In the genomic region with DNA sequence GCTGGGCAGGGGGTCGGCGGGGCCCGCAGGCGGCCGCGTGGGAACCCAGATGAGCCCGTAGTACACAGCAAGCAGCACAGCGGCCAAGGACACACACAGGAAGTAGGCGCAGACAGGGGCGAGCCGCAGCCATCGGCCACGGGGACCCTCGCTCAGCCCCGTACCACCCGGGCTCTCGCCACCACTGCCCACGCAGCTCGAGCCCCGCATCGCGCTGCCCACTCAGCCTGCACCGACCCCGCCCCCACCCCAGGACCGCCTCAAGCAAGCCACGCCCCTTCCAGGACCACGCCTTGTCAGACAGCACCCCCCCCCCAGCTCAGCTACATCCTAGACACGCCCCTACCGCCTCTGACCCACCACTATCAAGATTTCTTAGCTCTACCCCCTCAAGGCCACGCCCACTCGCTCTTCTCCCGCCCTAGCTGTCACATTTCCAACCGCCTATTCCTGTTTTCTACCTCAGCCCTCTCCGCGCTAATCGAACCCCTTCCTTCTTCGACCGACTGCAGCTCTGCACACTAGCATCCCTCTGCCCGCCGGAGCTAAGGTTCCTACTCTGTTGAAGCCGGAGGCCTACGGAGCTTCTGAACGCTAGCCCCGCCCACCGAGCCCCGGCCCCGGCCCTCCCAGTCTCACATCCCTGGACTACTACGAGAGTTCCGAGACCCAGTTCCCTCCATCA, we compare ENCODE assay signal across 8 mouse cellular contexts. TPM values are rescaled to one million over a fixed set of nuclear protein-coding genes. Genes with fewer than 3 reads are reported as not detected.
DNase-seq lines count a peak whose midpoint lies in the region; ATAC-seq and TF ChIP-seq lines count a peak whose summit lies in the region.

Inafm1 (minus strand) TSS at position 537 of the 685 bp plus-strand sequence.

- ATAC-seq in embryonic facial prominence, embryonic 15.5 days (ENCODE audit: insufficient number of reproducible peaks, low FRiP score, low TSS enrichment, low read depth) = peak; percentile 88
- ATAC-seq in limb, embryonic 15.5 days (ENCODE audit: insufficient number of reproducible peaks, low FRiP score, low TSS enrichment, low read depth) = peak; percentile 88
- peak; percentile 85 for ATAC-seq in midbrain, postnatal 0 days (ENCODE audit: low FRiP score)

- H3K4me2 ChIP-seq in embryonic facial prominence, embryonic 15.5 days (replicated peaks) = peak within 1 kb of the TSS; percentile 89
- peak within 1 kb of the TSS; percentile 89 for H3K4me2 ChIP-seq in limb, embryonic 15.5 days
- peak within 1 kb of the TSS; percentile 82 for H3K4me2 ChIP-seq in midbrain, postnatal 0 days (ENCODE audit: low read depth, low read length, poor library complexity, severe bottlenecking)

- TF ChIP-seq CTCF in C2C12 (IDR thresholded peaks at IDR 0.05; ENCODE audit: control insufficient read depth, insufficient read depth, insufficient read length) = no peak
- no peak for TF ChIP-seq CTCF in bone marrow macrophage, adult 2 months (IDR thresholded peaks at IDR 0.05; ENCODE audit: low read depth, low read length)
- no peak for TF ChIP-seq CTCF in midbrain, postnatal 0 days (IDR thresholded peaks at IDR 0.05)

- TF ChIP-seq POLR2A in bone marrow macrophage, adult 2 months (IDR thresholded peaks at IDR 0.05; ENCODE audit: borderline replicate concordance, low read depth, low read length) = no peak

- H3K4me1 ChIP-seq in bone marrow macrophage, adult 2 months (ENCODE audit: control insufficient read depth, insufficient read depth, low read length) = peaks cover 28% of the 10 kb centered on the region
- H3K4me1 ChIP-seq in embryonic facial prominence, embryonic 15.5 days = peaks cover 34% of the 10 kb centered on the region
- peaks cover 31% of the 10 kb centered on the region for H3K4me1 ChIP-seq in limb, embryonic 15.5 days
- H3K4me1 ChIP-seq in midbrain, postnatal 0 days (ENCODE audit: insufficient read depth, low read length) = peaks cover 5% of the 10 kb centered on the region; the same call in 1 of the 2 replicates

- DNase-seq in heart, adult 8-10 months (ENCODE audit: low spot score) = peak; percentile 84
- DNase-seq in kidney, adult 9 months = peak; percentile 91
- peak; percentile 97 for DNase-seq in midbrain, postnatal 0 days (ENCODE audit: low spot score)
- DNase-seq in spleen, postnatal 4 days (ENCODE audit: low spot score in 2 of 2) = peak; percentile 88 to 92

- peak within 1 kb of the TSS; percentile 29 for H3K4me3 ChIP-seq in C2C12 (ENCODE audit: insufficient read depth, poor library complexity, severe bottlenecking)
- peak within 1 kb of the TSS; percentile 84 for H3K4me3 ChIP-seq in bone marrow macrophage, adult 2 months (ENCODE audit: insufficient read depth, low read length)
- H3K4me3 ChIP-seq in embryonic facial prominence, embryonic 15.5 days (replicated peaks) = peak within 1 kb of the TSS; percentile 72
- H3K4me3 ChIP-seq in limb, embryonic 15.5 days = peak within 1 kb of the TSS; percentile 80
- H3K4me3 ChIP-seq in midbrain, postnatal 0 days (ENCODE audit: low read depth, low read length) = peak within 1 kb of the TSS; percentile 73

- WGBS in embryonic facial prominence, embryonic 15.5 days = 1% methylated on average over 34 of the region's 49 CpGs
- under 1% methylated on average over 39 of the region's 49 CpGs for WGBS in limb, embryonic 15.5 days
- WGBS in midbrain, postnatal 0 days = 1% methylated on average over 49 of the region's 49 CpGs

- H3K79me3 ChIP-seq in C2C12 (ENCODE audit: low read depth) = no peaks in the 10 kb centered on the region

- H3K27me3 ChIP-seq in C2C12 (ENCODE audit: control insufficient read depth, insufficient read depth, insufficient read length) = no peaks in the 10 kb centered on the region
- H3K27me3 ChIP-seq in embryonic facial prominence, embryonic 15.5 days = no peaks in the 10 kb centered on the region
- no peaks in the 10 kb centered on the region for H3K27me3 ChIP-seq in limb, embryonic 15.5 days
- no peaks in the 10 kb centered on the region for H3K27me3 ChIP-seq in midbrain, postnatal 0 days (ENCODE audit: insufficient read depth, low read length)

- H3K79me2 ChIP-seq in C2C12 (ENCODE audit: control insufficient read depth, insufficient read depth) = no peaks in the 10 kb centered on the region

- peak within 1 kb of the TSS; percentile 41 for H3K27ac ChIP-seq in bone marrow macrophage, adult 2 months (ENCODE audit: insufficient read depth, low read depth, low read length)
- peak within 1 kb of the TSS; percentile 98 for H3K27ac ChIP-seq in embryonic facial prominence, embryonic 15.5 days (replicated peaks)
- peak within 1 kb of the TSS; percentile 94 for H3K27ac ChIP-seq in limb, embryonic 15.5 days
- H3K27ac ChIP-seq in midbrain, postnatal 0 days (ENCODE audit: low read depth, low read length) = peak within 1 kb of the TSS; percentile 96

- H3K36me3 ChIP-seq in C2C12 (ENCODE audit: control insufficient read depth, insufficient read depth) = no peaks in the 10 kb centered on the region
- peaks cover 32% of the 10 kb centered on the region for H3K36me3 ChIP-seq in embryonic facial prominence, embryonic 15.5 days
- H3K36me3 ChIP-seq in limb, embryonic 15.5 days = peaks cover 33% of the 10 kb centered on the region
- H3K36me3 ChIP-seq in midbrain, postnatal 0 days (ENCODE audit: insufficient read depth, low read length) = peaks cover 19% of the 10 kb centered on the region

- no peaks in the 10 kb centered on the region for H3K9me3 ChIP-seq in embryonic facial prominence, embryonic 15.5 days (replicated peaks)
- H3K9me3 ChIP-seq in limb, embryonic 15.5 days = no peaks in the 10 kb centered on the region
- no peaks in the 10 kb centered on the region for H3K9me3 ChIP-seq in midbrain, postnatal 0 days (ENCODE audit: low read length)

- peak within 1 kb of the TSS; percentile 64 for H3ac ChIP-seq in C2C12 (ENCODE audit: control insufficient read depth, insufficient read length, low read depth)

- peak within 1 kb of the TSS; percentile 70 for H3K9ac ChIP-seq in embryonic facial prominence, embryonic 15.5 days
- H3K9ac ChIP-seq in limb, embryonic 15.5 days = peak within 1 kb of the TSS; percentile 81
- H3K9ac ChIP-seq in midbrain, postnatal 0 days (replicated peaks; ENCODE audit: low read length, poor library complexity, severe bottlenecking) = peak within 1 kb of the TSS; percentile 96

TF ChIP-seq in C2C12, 6 proteins besides CTCF, POLR2A, EP300 and RAD21:
- no peak for TF ChIP-seq USF1 (IDR thresholded peaks at IDR 0.05; ENCODE audit: low read depth)
- TF ChIP-seq MYOD1 (IDR thresholded peaks at IDR 0.05; ENCODE audit: control insufficient read depth, insufficient read length, low read depth) = no peak

RNA-seq across cellular contexts. Expression of gene Inafm1, which starts in this region (rescaled TPM):
- polyA plus RNA-seq in C2C12 (2012; fragmentation: generic; extraction: Trizol) = 11.7 TPM
- polyA plus RNA-seq in bone marrow macrophage, adult 2 months (2012; ENCODE audit: insufficient read depth, insufficient read length, missing spikeins) = 11.7 and 14.0 TPM in 2 replicates
- polyA plus RNA-seq in embryonic facial prominence, embryonic 15.5 days (2015; fragmentation: Nextera tagmentation; extraction: Ambion mirVana) = 29.6 and 32.8 TPM in 2 replicates
- total RNA-seq in heart, adult 8-10 months (2022) = 10 to 100 TPM; 12.3 to 18.1 (median 14.4) TPM
- 23.9 and 28.1 TPM in 2 replicates for polyA plus RNA-seq in limb, embryonic 15.5 days (2015; fragmentation: Nextera tagmentation; extraction: Ambion mirVana)
- 58.2 and 60.5 TPM in 2 replicates for total RNA-seq in midbrain, postnatal 0 days (2014; rRNA removed)
- 84.2 and 84.5 TPM in 2 replicates for polyA plus RNA-seq in midbrain, postnatal 0 days (2015; fragmentation: Nextera tagmentation; extraction: Ambion mirVana)

Comparison
In these comparisons a context has a peak if more than half of its experiments do, and no peak if none do; other contexts are left out.
1. Peak in every context shown above with its lines: DNase-seq, ATAC-seq, H3K4me3 ChIP-seq and H3K27ac ChIP-seq.
2. H3K4me3 ChIP-seq: peak in every context shown above with its lines; median percentile 84 in bone marrow macrophage, adult 2 months; 80 in limb, embryonic 15.5 days; 73 in midbrain, postnatal 0 days; 72 in embryonic facial prominence, embryonic 15.5 days; 29 in C2C12.
3. H3K27ac ChIP-seq: peak in every context shown above with its lines; median percentile 98 in embryonic facial prominence, embryonic 15.5 days; 96 in midbrain, postnatal 0 days; 94 in limb, embryonic 15.5 days; 41 in bone marrow macrophage, adult 2 months.